Mouse (Mus musculus) testis, postnatal 10 days (tissue): ENCODE measurements around the gene Prpf4b.
"Not testable (repeated sequence)": the region's sequence is repeated elsewhere in the genome, so short reads cannot be mapped to it uniquely, and the experiment has no call there.

Source experiments
- DNase-seq: peaks from one replicate; pipeline ENCODE4 v3.0.0; 2021; ENCODE audit warnings: low spot score

Prpf4b gene

GRCm38 (mm10) chr13:34875166-34875710 lies at the start of gene Prpf4b:
Gene Prpf4b, plus strand, starts transcription at chr13:34875302.
- peak; percentile 96 for DNase-seq

- DNase-seq: no peak
Measured at GRCm38 (mm10) chr13:34826760-34827690, 48.1 kb upstream of the Prpf4b start.

- DNase-seq: no peak
Measured at GRCm38 (mm10) chr13:34827988-34828882, 46.9 kb upstream of the Prpf4b start.

- no peak for DNase-seq
Measured at GRCm38 (mm10) chr13:34842851-34843250, 32.3 kb upstream of the Prpf4b start.

- DNase-seq: no peak
Measured at GRCm38 (mm10) chr13:34850759-34851158, 24.3 kb upstream of the Prpf4b start.

- no peak for DNase-seq
Measured at GRCm38 (mm10) chr13:34851191-34851784, 23.8 kb upstream of the Prpf4b start.

GRCm38 (mm10) chr13:34857526-34857925 lies 17.6 kb upstream of the Prpf4b start:
- peak; percentile 61 for DNase-seq

GRCm38 (mm10) chr13:34859406-34859805 lies 15.7 kb upstream of the Prpf4b start:
- no peak for DNase-seq

GRCm38 (mm10) chr13:34861166-34861565 lies 13.9 kb upstream of the Prpf4b start:
- not testable (repeated sequence) for DNase-seq

- no peak for DNase-seq
Measured at GRCm38 (mm10) chr13:34864420-34865169, 10.5 kb upstream of the Prpf4b start.

GRCm38 (mm10) chr13:34873801-34874681 lies 1.1 kb upstream of the Prpf4b start:
- peak; percentile 91 for DNase-seq

- DNase-seq: not testable (repeated sequence)
Measured at GRCm38 (mm10) chr13:34874736-34875135, 366 bp upstream of the Prpf4b start.

- peak; percentile 79 for DNase-seq
Measured at GRCm38 (mm10) chr13:34875741-34876445, 791 bp downstream of the Prpf4b start.

GRCm38 (mm10) chr13:34876481-34876880 lies 1.4 kb downstream of the Prpf4b start:
- DNase-seq: no peak

GRCm38 (mm10) chr13:34892871-34893270 lies 17.8 kb downstream of the Prpf4b start:
- no peak for DNase-seq

GRCm38 (mm10) chr13:34914614-34915013 lies 39.5 kb downstream of the Prpf4b start:
- no peak for DNase-seq

GRCm38 (mm10) chr13:34916520-34917167 lies 41.5 kb downstream of the Prpf4b start:
- peak; percentile 42 for DNase-seq

- no peak for DNase-seq
Measured at GRCm38 (mm10) chr13:34924210-34924609, 49.1 kb downstream of the Prpf4b start, which contains the start of the genes Fam217a and 4933417A18Rik. Gene Fam217a, minus strand, starts transcription at chr13:34924310. Gene 4933417A18Rik, plus strand, starts transcription at chr13:34924409.
